Mouse (Mus musculus) heart, postnatal 14 days (tissue): Measurements from ENCODE around the gene Defb28. TPM values are rescaled to one million over a fixed set of nuclear protein-coding genes. Genes with fewer than 3 reads are reported as not detected.

Experiments used
- DNase-seq, 2 experiments: peaks; one replicate each; pipeline ENCODE4 v3.0.0; 2021 to 2022
- intact Hi-C: fragments of 180-260 bp; cut with DNase I; formaldehyde crosslinking; loops from one replicate; pipeline ENCODE4 v1.15.1; 2025
- long read RNA-seq, 2 experiments: library from polyadenylated mRNA; stranded (forward); transcript quantifications; one replicate each; pipeline ENCODE4 v2.0.0; 2021
- total RNA-seq, 2 experiments: library from RNA; stranded (reverse); gene quantifications; 2 replicates each; pipeline ENCODE4 v1.2.3; 2021

Defb28 gene
- total RNA-seq, result not detected
- long read RNA-seq, experiment 1, result 0 reads
- long read RNA-seq, experiment 2, result 0 reads

- intact Hi-C loops, result no loop called here
- no peak for DNase-seq
These were observed at the start of gene Defb28 for GRCm38 (mm10) chr2:152517981-152518380. Gene Defb28 (plus strand): TSS chr2:152518255.

GRCm38 (mm10) chr2:152470973-152471372, 47.1 kb upstream of the Defb28 start:
- intact Hi-C loops, result loop anchor here (5.0 kb wide), 1 partner anchor 71 kb away; the partner anchor contains the start of gene Defb29
- DNase-seq, result peak; percentile 15 to 56

GRCm38 (mm10) chr2:152472434-152472833, 45.6 kb upstream of the Defb28 start:
- DNase-seq, result no peak
- intact Hi-C loops, result loop anchor here (5.0 kb wide), 1 partner anchor 70 kb away; the partner anchor contains the start of gene Defb29

- intact Hi-C loops, result no loop called here
- no peak for DNase-seq
These were observed 41.3 kb upstream of the Defb28 start, which contains the start of gene Defb20 for GRCm38 (mm10) chr2:152476763-152477162. Gene Defb20 (plus strand): TSS chr2:152477063.

GRCm38 (mm10) chr2:152480881-152481280, 37.2 kb upstream of the Defb28 start:
- no peak for DNase-seq
- intact Hi-C loops, result no loop called here

GRCm38 (mm10) chr2:152481726-152482125, 36.3 kb upstream of the Defb28 start:
- no peak for DNase-seq
- intact Hi-C loops, result no loop called here

GRCm38 (mm10) chr2:152487024-152487423, 31.0 kb upstream of the Defb28 start:
- no peak for DNase-seq
- intact Hi-C loops, result no loop called here

- intact Hi-C loops, result no loop called here
- DNase-seq, result no peak
These were observed 28.0 kb upstream of the Defb28 start, which contains the start of gene Defb22 for GRCm38 (mm10) chr2:152490038-152490437. Gene Defb22 (minus strand): TSS chr2:152490138.

GRCm38 (mm10) chr2:152493151-152493550, 24.9 kb upstream of the Defb28 start:
- no peak for DNase-seq
- intact Hi-C loops, result no loop called here

- intact Hi-C loops, result no loop called here
- no peak for DNase-seq
These were observed 20.0 kb upstream of the Defb28 start for GRCm38 (mm10) chr2:152498020-152498419.

GRCm38 (mm10) chr2:152500204-152500862, 17.7 kb upstream of the Defb28 start:
- DNase-seq, result no peak
- intact Hi-C loops, result no loop called here

GRCm38 (mm10) chr2:152500863-152501229, 17.2 kb upstream of the Defb28 start:
- no peak for DNase-seq
- intact Hi-C loops, result no loop called here

- intact Hi-C loops, result no loop called here
- no peak for DNase-seq
These were observed 14.1 kb upstream of the Defb28 start for GRCm38 (mm10) chr2:152503950-152504349.

- DNase-seq, result no peak
- intact Hi-C loops, result no loop called here
These were observed 6.5 kb upstream of the Defb28 start, which contains the start of gene Defb26 for GRCm38 (mm10) chr2:152511592-152511991. Gene Defb26 (minus strand): TSS chr2:152511692.

- DNase-seq, result no peak
- intact Hi-C loops, result no loop called here
These were observed 2.0 kb upstream of the Defb28 start for GRCm38 (mm10) chr2:152516084-152516483.

GRCm38 (mm10) chr2:152539944-152540710, 22.1 kb downstream of the Defb28 start, which contains the start of gene Defb29:
Gene Defb29 (minus strand): TSS chr2:152540098.
- DNase-seq, result no peak
- intact Hi-C loops, result loop anchor here (5.0 kb wide), 2 partner anchors 68 to 88 kb away; no protein-coding TSS in a partner anchor

GRCm38 (mm10) chr2:152541979-152542378, 23.9 kb downstream of the Defb28 start:
- DNase-seq, result no peak
- intact Hi-C loops, result loop anchor here (5.0 kb wide), 2 partner anchors 70 to 90 kb away; no protein-coding TSS in a partner anchor

GRCm38 (mm10) chr2:152542897-152543296, 24.8 kb downstream of the Defb28 start:
- DNase-seq, result no peak
- intact Hi-C loops, result loop anchor here (5.0 kb wide), 2 partner anchors 71 to 91 kb away; no protein-coding TSS in a partner anchor

- intact Hi-C loops, result loop anchor here (5.0 kb wide), 2 partner anchors 71 to 91 kb away; no protein-coding TSS in a partner anchor
- DNase-seq, result no peak
These were observed 25.4 kb downstream of the Defb28 start for GRCm38 (mm10) chr2:152543478-152543877.

GRCm38 (mm10) chr2:152544691-152545090, 26.6 kb downstream of the Defb28 start:
- peak in 1 of 2 experiments; percentile 23 for DNase-seq
- intact Hi-C loops, result loop anchor here (5.0 kb wide), 2 partner anchors 72 to 92 kb away; no protein-coding TSS in a partner anchor

GRCm38 (mm10) chr2:152548124-152548523, 30.1 kb downstream of the Defb28 start:
- no peak for DNase-seq
- intact Hi-C loops, result no loop called here
